Mouse (Mus musculus): ENCODE results near the gene Nim1k. TPM values are rescaled to one million over a fixed set of nuclear protein-coding genes. Genes with fewer than 3 reads are reported as not detected.
"Not testable (repeated sequence)": the region's sequence is repeated elsewhere in the genome, so short reads cannot be mapped to it uniquely, and the experiment has no call there.

The Nim1k gene
- polyA plus RNA-seq, 1 experiment from 2014 or later, result 1.3 TPM

DNA sequence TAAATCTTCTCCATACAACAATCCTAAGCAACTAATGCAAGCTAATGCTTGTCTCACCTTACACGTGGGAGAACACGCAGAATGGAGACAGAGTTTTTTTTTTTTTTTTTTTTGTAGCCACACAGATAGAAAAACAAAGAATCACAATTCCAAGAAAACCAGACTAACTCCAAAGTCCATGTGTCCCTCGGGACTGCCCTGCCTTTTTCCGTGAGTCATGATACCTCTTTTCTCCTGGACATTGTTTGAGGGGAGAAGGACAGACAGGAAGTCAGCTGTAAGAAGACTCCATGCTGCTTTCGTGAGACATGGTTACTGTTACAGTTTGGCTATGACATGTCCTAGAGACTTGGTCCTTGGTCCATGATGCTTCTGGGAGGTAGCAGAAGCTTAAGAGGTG is 32.3 kb downstream of the Nim1k start:
- no peaks in the 10 kb centered on the region for H3K27me3 ChIP-seq
- WGBS, result 71% methylated on average over 5 of the region's 5 CpGs
- no peak overlapping the region for H3K4me3 ChIP-seq
- H3K4me2 ChIP-seq (replicated peaks), result no peak overlapping the region
- no peaks in the 10 kb centered on the region for H3K9me3 ChIP-seq
- no peak for ATAC-seq (ENCODE audit: insufficient number of reproducible peaks, insufficient read depth, low FRiP score, low TSS enrichment)
- no peak overlapping the region for H3K9ac ChIP-seq
- H3K27ac ChIP-seq, result no peak overlapping the region
- H3K36me3 ChIP-seq, result no peaks in the 10 kb centered on the region
- H3K4me1 ChIP-seq, result no peaks in the 10 kb centered on the region

- ATAC-seq (ENCODE audit: insufficient number of reproducible peaks, insufficient read depth, low FRiP score, low TSS enrichment), result no peak
- WGBS, result 91% methylated on average over 3 of the region's 3 CpGs
- Histone ChIP-seq H3K9me3 (no peaks in the 10 kb centered on the region), H3K4me2 (replicated peaks) (no peak overlapping the region), H3K4me3 (no peak overlapping the region), H3K27me3 (no peaks in the 10 kb centered on the region), H3K36me3 (no peaks in the 10 kb centered on the region), H3K27ac (no peak overlapping the region), H3K9ac (no peak overlapping the region), H3K4me1 (no peaks in the 10 kb centered on the region)
Measured at GRCm38 (mm10) chr13:119722447-119722846, 33.2 kb downstream of the Nim1k start.

DNA sequence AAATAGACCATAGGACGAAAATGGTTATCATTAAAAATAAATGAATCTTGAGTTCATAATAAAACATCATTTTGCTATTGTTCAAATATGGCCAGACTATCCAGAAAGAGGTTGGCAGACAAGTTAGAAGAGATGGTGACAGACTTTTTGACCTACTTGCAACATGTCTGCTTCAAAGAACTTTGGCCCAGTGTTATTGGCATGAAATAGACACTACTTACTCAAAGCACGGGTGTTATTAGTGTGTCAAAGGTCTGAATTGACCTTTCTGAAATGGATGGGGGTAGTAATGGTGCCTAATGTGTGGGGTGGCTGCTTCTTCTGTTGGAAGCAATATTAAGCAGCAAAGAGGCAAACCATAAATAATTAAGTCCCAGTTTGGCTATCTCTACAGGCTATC is 39.6 kb downstream of the Nim1k start:
- no peak overlapping the region for H3K27ac ChIP-seq
- H3K9me3 ChIP-seq, result no peaks in the 10 kb centered on the region
- 0 out of 2 replicates have a peak, but pooled peaks cover under 1% of the 10 kb centered on the region for H3K36me3 ChIP-seq
- no peak overlapping the region for H3K9ac ChIP-seq
- H3K4me2 ChIP-seq (replicated peaks), result no peak overlapping the region
- no peaks in the 10 kb centered on the region for H3K27me3 ChIP-seq
- 81% methylated on average over 2 of the region's 2 CpGs for WGBS
- no peak overlapping the region for H3K4me3 ChIP-seq
- no peaks in the 10 kb centered on the region for H3K4me1 ChIP-seq
- ATAC-seq (ENCODE audit: insufficient number of reproducible peaks, insufficient read depth, low FRiP score, low TSS enrichment), result no peak

DNA sequence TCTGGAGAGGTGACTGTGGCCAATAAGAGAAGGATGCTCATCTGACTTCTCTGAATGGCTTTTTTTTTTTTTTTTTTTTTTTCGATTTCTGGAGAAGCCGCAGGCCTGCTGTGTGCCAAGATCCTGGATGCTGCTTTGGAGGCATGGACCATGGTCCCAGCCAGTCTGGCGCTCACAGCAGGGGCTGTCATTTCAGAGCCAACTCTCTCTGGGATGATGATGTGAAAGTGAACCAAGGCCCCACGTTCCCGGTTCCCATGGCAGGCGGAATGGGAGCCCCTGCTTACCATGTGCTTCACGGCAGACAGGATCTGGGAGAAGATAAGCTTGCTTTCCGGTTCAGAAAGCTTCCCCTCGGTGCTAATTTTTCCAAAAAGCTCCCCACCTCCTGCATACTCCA is 41.9 kb downstream of the Nim1k start:
- H3K4me1 ChIP-seq, result no peaks in the 10 kb centered on the region

DNA sequence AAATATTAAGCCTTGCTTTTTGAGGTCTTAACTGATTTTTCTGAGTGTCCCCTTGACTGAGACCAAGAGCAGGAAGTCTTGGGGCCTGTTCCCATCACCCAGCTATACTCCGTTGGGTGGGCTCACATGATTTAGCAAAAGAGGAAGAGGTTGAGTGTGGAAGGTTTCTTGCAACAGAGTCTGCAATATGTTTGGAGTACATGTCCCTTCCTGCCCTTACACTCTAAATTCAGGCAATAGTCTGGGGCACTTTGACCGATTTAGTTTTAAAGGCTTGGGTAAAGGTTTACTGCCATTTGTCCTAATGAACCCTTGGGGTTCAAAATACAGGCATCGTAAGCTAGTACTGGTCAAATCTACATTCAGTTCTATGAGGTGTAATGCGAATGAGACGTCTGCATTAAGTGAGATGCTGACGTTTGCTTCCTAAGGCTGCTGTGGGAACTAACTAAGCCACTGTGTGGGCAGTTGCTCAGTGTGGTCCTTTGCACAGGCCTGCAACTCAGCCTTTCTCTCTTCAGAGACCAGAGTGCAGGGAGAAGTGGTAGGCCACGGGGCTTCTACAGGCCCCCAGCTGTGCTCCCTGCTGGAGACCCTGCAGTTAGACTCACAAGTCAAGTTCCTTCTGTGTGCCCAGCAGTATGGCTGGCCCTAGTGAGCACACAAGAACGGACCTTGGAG is 42.4 kb downstream of the Nim1k start:
- Histone ChIP-seq H3K9me3 (no peaks in the 10 kb centered on the region), H3K4me2 (replicated peaks) (no peak overlapping the region), H3K36me3 (peaks cover 21% of the 10 kb centered on the region; the same call in 1 of the 2 replicates), H3K4me3 (no peak overlapping the region), H3K9ac (no peak overlapping the region), H3K27ac (no peak overlapping the region), H3K27me3 (no peaks in the 10 kb centered on the region), H3K4me1 (no peaks in the 10 kb centered on the region)
- 75% methylated on average over 8 of the region's 8 CpGs for WGBS
- ATAC-seq (ENCODE audit: insufficient number of reproducible peaks, insufficient read depth, low FRiP score, low TSS enrichment), result no peak

More for the DNA sequence above, 41.9 kb downstream of the Nim1k start:
- Histone ChIP-seq H3K27ac (no peak overlapping the region), H3K9ac (no peak overlapping the region), H3K36me3 (peaks cover 21% of the 10 kb centered on the region; the same call in 1 of the 2 replicates), H3K4me2 (replicated peaks) (no peak overlapping the region), H3K9me3 (no peaks in the 10 kb centered on the region), H3K4me3 (no peak overlapping the region), H3K27me3 (no peaks in the 10 kb centered on the region)
- ATAC-seq (ENCODE audit: insufficient number of reproducible peaks, insufficient read depth, low FRiP score, low TSS enrichment), result no peak
- 79% methylated on average over 9 of the region's 9 CpGs for WGBS

- H3K9me3 ChIP-seq, result no peaks in the 10 kb centered on the region
- H3K4me3 ChIP-seq, result no peak overlapping the region
- H3K9ac ChIP-seq, result no peak overlapping the region
- H3K4me2 ChIP-seq (replicated peaks), result no peak overlapping the region
- 90% methylated on average over 11 of the region's 11 CpGs for WGBS
- no peak for ATAC-seq (ENCODE audit: insufficient number of reproducible peaks, insufficient read depth, low FRiP score, low TSS enrichment)
- no peaks in the 10 kb centered on the region for H3K4me1 ChIP-seq
- H3K36me3 ChIP-seq, result peaks cover 21% of the 10 kb centered on the region; the same call in 1 of the 2 replicates
- H3K27ac ChIP-seq, result no peak overlapping the region
- no peaks in the 10 kb centered on the region for H3K27me3 ChIP-seq
Measured at GRCm38 (mm10) chr13:119712463-119712862, 43.2 kb downstream of the Nim1k start.

- H3K4me3 ChIP-seq, result no peak overlapping the region
- no peak for ATAC-seq (ENCODE audit: insufficient number of reproducible peaks, insufficient read depth, low FRiP score, low TSS enrichment)
- H3K4me1 ChIP-seq, result no peaks in the 10 kb centered on the region
- H3K9ac ChIP-seq, result no peak overlapping the region
- H3K27ac ChIP-seq, result no peak overlapping the region
- H3K9me3 ChIP-seq, result no peaks in the 10 kb centered on the region
- no peaks in the 10 kb centered on the region for H3K27me3 ChIP-seq
- peaks cover 38% of the 10 kb centered on the region for H3K36me3 ChIP-seq
- WGBS, result 91% methylated on average over 10 of the region's 10 CpGs
- no peak overlapping the region for H3K4me2 ChIP-seq (replicated peaks)
Measured at GRCm38 (mm10) chr13:119710268-119710610, 45.4 kb downstream of the Nim1k start.

DNA sequence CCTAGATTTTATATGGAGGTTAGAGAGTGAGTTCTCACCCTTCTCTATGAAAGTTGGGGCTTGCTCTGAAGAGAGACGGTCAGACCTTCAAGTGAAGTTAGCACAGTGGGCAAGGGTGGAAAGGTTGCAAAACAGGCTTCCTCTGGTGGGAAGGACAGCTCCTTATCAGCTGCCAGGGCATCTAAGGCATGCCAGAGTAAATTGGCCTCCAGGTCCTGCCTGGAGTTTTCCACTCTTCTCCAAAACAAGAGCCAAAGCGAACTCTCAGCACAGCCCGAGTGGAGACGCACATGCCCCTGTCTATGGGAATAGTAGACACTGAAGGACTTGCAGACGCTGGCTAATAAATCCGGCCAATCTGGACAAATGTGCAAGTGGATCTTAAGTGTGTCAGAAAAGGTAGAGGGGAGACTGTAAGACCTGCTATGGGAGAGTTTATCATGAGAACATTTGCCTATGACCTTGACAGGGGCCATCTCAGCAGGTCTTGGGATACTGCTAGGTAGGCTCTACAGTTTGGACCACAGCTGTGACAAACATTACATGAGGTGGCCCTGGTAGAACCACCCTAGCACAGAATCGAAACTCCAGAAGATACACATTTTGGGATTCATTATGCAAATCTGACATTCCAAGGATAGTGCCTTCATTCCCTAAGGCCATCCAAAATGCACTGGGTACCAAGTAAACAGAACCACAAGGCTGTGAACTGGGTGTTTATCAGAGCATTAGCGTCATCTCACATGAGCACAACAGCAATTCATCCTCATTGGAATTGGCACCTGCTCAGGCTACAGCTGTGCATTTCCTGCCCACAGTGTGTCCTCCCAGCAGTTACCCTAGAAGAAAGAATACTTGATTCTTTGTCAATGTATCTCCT is 46.1 kb downstream of the Nim1k start:
- Histone ChIP-seq H3K27ac (no peak overlapping the region), H3K9ac (no peak overlapping the region), H3K27me3 (no peaks in the 10 kb centered on the region), H3K4me2 (replicated peaks) (no peak overlapping the region), H3K9me3 (no peaks in the 10 kb centered on the region), H3K4me1 (no peaks in the 10 kb centered on the region), H3K4me3 (no peak overlapping the region), H3K36me3 (peaks cover 44% of the 10 kb centered on the region)
- ATAC-seq (ENCODE audit: insufficient number of reproducible peaks, insufficient read depth, low FRiP score, low TSS enrichment), result 0 out of 2 replicates have a peak, but pooled peaks have one; percentile 22
- WGBS, result 90% methylated on average over 8 of the region's 8 CpGs

- Histone ChIP-seq H3K9me3 (no peaks in the 10 kb centered on the region), H3K4me2 (replicated peaks) (no peak overlapping the region), H3K36me3 (peaks cover 49% of the 10 kb centered on the region), H3K27ac (no peak overlapping the region), H3K9ac (no peak overlapping the region), H3K4me3 (no peak overlapping the region), H3K27me3 (no peaks in the 10 kb centered on the region), H3K4me1 (no peaks in the 10 kb centered on the region)
- no peak for ATAC-seq (ENCODE audit: insufficient number of reproducible peaks, insufficient read depth, low FRiP score, low TSS enrichment)
- WGBS, result 78% methylated on average over 5 of the region's 5 CpGs
Measured at GRCm38 (mm10) chr13:119708941-119709340, 46.7 kb downstream of the Nim1k start.

GRCm38 (mm10) chr13:119707906-119708305 is 47.8 kb downstream of the Nim1k start:
- Histone ChIP-seq H3K27ac (no peak overlapping the region), H3K4me1 (no peaks in the 10 kb centered on the region), H3K9me3 (no peaks in the 10 kb centered on the region), H3K4me2 (replicated peaks) (no peak overlapping the region), H3K9ac (no peak overlapping the region), H3K27me3 (no peaks in the 10 kb centered on the region), H3K4me3 (no peak overlapping the region), H3K36me3 (peaks cover 58% of the 10 kb centered on the region)
- WGBS, result 90% methylated on average over 6 of the region's 6 CpGs
- no peak for ATAC-seq (ENCODE audit: insufficient number of reproducible peaks, insufficient read depth, low FRiP score, low TSS enrichment)

- peaks cover 66% of the 10 kb centered on the region for H3K36me3 ChIP-seq
- no peak overlapping the region for H3K9ac ChIP-seq
- no peaks in the 10 kb centered on the region for H3K4me1 ChIP-seq
- H3K27me3 ChIP-seq, result no peaks in the 10 kb centered on the region
- no peak overlapping the region for H3K4me3 ChIP-seq
- H3K4me2 ChIP-seq (replicated peaks), result no peak overlapping the region
- H3K9me3 ChIP-seq, result no peaks in the 10 kb centered on the region
- no peak overlapping the region for H3K27ac ChIP-seq
- no peak for ATAC-seq (ENCODE audit: insufficient number of reproducible peaks, insufficient read depth, low FRiP score, low TSS enrichment)
- 80% methylated on average over 7 of the region's 7 CpGs for WGBS
Measured at GRCm38 (mm10) chr13:119706953-119707352, 48.7 kb downstream of the Nim1k start.

- not testable (repeated sequence) for H3K4me3 ChIP-seq; ATAC-seq (ENCODE audit: insufficient number of reproducible peaks, insufficient read depth, low FRiP score, low TSS enrichment); H3K27me3 ChIP-seq; H3K27ac ChIP-seq; H3K4me2 ChIP-seq (replicated peaks); H3K4me1 ChIP-seq; H3K9ac ChIP-seq; H3K9me3 ChIP-seq
- H3K36me3 ChIP-seq, result peaks cover 69% of the 10 kb centered on the region
- WGBS, result 87% methylated on average over 8 of the region's 8 CpGs
Measured at GRCm38 (mm10) chr13:119706278-119706880, 49.3 kb downstream of the Nim1k start.

All from embryonic facial prominence, embryonic 12.5 days (tissue).